Mouse (Mus musculus) c-Kit-positive CD71-positive TER-119-negative erythroid progenitor cells, embryonic 14.5 days (primary cell): ENCODE results near the gene Ccnc.
"Not testable (repeated sequence)": the region's sequence is repeated elsewhere in the genome, so short reads cannot be mapped to it uniquely, and the experiment has no call there.

Source experiments
- DNase-seq: peaks from one replicate; pipeline ENCODE4 v3.0.0-alpha.2; 2013; ENCODE audit warnings: low read depth

Ccnc gene

DNA sequence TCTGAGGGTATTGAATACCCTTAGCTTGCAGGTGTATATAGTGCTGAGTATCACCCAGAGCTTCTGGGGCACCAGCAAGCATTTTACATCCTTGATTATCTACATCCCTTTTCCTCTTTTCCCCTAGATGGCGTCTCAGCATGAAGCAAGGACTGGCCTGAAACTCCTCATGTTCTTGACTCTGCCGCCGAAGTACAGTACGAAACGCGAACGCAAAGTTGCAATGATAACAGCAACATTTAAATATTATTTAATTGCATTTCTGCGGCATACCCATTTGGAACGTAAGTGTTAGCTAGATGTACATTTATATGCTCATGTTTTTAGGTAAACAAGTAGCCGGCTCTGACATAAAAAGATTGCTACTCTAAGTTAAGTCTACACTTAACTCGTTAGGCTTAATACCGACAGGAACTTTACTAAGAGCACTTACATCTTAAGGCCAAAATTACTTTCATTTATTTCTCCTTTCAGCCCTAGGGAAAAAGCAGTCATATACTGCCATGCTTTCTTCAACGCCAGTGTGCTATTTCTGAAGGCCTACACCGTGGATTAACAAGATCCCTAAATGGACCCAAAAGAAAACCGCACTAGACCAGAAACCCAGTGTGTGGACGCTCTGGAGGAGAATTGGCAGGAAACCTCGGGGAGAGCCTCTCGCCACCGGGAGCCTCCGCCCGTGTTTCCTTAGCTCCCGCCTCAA, 438 bp upstream of the Ccnc start:
- DNase-seq = peak; percentile 63

DNA sequence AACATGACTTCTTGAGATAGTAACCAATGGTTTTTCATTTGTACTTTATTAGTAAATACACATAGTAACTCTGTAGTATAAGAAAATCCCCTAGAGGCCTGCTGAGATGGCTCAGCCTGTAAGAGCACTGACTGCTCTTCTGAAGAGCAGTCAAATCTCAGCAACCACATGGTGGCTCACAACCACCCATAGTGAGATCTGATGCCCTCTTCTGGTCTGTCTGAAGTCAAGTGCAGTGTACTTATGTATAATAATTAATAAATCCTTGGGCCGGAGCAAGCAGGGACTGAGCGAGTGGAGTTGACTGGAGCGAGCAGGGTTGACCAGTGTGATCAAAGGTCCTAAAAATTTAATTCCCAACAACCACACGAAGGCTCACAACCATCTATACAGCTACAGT, 11.7 kb downstream of the Ccnc start:
- no peak for DNase-seq

DNA sequence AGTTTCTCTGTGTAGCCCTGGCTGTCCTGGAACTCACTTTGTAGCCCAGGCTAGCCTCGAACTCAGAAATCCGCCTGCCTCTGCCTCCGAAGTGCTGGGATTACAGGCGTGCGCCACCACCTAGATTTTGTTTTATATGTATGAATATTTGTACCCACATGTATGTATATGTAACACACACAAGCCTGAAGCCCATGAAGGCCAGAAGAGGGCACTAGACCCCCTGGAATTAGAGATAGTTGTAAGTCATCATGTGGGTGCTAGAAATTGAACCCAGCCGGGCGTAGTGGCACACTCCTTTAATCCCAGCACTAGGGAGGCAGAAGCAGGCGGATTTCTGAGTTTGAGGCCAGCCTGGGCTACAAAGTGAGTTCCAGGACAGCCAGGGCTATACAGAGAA, 16.6 kb downstream of the Ccnc start:
- not testable (repeated sequence) for DNase-seq

DNA sequence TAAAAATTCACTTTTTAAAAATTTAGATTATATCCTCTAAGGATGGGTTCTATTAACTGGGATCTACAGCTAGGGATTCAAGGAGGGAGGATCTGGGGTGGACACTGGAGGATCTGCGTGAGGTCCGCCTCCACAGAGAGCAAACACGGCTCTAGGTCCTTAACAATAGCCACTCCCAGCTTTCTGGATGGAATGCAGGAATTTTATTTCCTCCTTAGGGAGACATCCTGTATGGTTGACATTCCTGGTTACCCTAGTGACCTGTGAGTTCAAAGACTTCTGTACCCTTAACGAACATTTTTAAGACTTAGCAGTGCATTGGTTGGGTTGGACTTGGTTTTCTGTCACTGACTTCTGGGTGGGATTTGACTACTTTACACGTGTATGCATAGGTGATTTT, 18.2 kb downstream of the Ccnc start:
- DNase-seq = no peak

DNA sequence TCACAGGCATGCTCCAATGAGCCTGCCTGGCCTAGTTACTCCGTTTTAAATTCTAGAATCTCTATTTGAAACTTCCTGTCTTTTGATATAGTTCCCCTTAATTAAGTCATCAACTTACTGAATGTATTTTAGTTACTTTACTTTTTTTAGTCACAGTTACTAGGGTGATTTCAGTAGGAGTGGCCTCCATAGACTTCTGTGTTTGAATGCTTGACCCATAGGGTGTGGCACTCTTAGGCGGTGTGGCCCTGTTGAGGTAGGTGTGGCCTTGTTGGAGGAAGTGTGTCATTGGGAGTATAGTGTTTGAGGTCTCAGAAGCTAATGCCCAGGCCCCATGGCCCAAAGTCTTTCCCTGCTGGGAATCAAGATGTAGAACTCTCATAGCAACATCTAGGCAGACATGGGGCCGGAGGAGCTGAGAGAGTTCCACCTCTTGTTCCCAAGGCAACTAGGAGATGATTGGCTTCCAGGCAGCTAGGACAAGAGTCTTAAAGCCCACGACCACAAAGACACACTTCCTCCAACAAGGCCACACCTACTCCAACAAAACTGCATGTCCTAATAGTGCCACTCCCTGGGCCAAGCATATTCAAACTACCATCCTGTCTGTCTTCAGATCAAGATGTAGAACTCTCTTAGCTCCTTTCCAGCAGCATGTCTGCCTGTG, 27.8 kb downstream of the Ccnc start:
- DNase-seq = no peak

DNA sequence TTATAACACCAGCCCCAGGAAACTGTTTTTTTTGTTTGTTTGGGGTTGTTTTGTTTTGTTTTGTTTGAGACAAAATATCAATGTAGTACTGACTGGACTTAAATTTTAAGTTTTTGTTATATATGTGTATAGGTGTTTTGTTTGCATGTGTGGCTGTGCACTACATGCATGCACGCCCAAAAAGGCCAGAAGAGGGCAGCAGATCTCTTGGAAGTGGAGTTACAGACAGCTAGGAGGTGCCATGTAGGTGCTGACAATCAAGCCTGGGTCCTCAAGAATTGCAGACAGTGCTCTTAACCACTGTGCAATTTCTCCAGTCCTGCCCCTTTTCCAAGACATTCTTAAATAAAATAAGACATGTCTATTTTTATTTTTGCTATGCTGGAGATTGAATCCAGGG, 31.4 kb downstream of the Ccnc start:
- no peak for DNase-seq

DNA sequence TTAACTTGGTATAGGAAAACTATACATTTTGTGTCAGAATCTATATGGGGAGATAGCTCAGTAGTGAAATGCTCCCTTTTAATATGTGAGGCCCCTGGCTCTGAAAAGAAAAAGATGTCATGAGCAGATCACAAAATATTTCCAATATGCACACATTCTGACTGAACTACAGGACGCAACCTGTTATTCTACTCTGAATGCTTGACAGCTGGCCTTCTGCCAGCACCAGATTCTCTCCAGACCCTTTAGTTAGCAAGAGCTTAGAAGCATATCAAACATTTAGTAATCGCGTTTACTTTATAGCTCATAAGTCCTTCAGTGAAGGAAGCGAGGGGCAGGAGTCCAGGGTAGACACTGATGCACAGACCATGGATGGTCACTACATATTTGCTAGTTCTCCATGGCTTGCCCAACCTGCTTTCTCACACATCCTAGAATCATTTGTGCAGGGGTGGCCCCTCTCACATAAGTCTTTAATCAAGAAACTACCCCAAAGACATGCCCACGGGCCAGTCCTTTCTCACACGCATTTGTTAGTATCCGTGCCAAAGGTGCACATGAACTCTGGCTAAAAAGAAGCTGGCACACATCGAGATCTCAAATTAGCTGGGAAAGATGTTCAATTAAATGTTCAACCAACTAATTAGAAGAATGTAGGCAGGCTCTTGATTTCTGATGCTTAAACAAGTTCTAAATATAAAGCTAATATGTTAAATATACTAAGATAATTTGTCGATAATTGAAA, 34.1 kb downstream of the Ccnc start:
- DNase-seq = no peak

DNA sequence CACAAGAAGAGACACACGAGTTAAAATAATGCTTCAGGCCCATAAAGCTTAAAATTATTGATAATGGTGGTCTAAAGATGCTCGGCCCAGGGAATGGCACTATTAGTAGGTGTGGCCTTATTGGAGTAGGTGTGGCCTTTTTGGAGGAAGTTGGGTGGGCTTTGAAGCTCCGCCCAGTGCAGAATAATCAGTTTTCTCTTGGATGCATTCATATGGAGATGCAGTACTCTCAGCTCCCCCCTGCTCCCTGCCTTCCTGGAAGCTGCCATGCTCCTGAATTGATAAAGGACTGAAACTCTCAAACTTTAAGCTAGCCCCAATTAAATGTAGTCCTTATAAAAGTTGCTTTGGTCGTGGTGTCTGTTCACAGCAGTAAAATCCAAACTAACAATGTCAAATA, 36.3 kb downstream of the Ccnc start:
- no peak for DNase-seq

DNA sequence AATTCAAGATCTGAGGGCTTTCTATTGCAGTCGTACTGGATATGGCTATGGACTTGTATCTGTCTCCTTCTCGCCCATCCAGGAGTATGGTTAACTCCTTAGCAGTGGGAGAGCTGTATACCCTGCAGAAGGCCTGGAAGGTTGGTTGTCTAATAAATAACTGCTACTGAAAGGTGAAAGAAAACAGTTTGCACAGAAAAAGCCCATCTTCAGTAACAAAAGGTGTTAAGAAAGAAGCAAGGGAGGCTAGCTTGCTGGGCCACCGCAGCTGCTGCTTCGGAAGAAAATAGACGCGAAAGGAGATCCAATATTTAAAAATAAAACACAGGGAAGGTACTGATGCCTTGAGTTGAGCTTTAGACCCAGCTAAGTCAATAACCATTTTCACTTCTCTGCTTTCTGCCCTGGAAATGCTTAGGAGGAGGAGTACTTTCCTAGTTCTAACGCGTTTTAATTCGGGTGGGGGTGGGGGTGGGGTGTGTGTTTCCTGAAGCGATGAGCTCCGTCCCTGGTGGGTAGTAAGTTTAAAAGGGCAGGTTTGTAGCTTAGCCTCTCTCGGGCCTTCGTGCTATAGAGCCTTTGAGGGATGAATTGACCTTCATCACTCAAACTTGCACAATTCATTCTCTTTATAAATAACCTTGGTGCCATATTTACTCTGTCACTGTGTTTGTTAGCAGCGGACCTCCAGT, 38.8 kb downstream of the Ccnc start:
- no peak for DNase-seq

DNA sequence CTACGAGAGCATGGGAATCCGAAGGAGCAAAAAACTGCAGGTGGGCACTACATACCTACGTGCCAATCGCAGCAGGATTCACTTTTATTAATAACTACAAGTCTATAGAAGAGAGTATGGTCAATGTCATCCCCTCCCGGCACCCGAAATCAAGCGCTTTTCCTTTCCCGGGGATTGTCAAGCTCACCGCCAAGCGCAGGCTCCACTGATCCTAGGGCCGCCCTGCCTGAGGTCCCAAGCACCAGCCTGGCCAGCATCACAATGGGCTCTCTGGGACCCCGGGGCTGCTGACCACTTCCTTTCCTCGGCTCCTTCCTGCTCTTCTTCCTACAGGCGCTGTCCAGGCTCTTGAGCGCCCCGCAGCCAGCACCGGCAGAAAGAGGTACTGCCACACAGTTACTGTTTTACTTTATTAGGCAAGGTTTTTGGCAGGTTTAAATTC, 39.4 kb downstream of the Ccnc start, which contains the start of the genes Usp45 and Tstd3:
Gene Usp45, plus strand, starts transcription at position 294 of the 442 bp plus-strand sequence.
Gene Tstd3, minus strand, starts transcription at position 350 of the 442 bp plus-strand sequence.
- DNase-seq = no peak

DNA sequence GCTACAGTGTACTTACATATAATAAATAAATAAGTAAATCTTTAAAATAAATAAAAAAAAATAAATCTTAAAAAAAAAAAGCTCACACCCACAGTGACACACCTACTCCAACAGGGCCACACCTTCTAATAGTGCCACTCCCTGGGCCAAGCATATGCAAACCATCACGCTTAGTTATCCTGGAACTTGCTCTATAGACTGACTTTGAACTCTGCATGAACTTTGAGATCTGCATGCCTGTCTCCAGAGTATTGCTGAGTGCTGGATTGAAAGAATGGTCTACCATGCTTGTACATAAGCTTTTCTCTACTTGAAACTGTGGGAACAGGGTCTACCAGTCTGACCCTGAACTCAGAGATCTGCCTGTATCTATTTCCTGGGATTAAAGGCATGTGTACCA, 43.6 kb downstream of the Ccnc start:
- DNase-seq = no peak

DNA sequence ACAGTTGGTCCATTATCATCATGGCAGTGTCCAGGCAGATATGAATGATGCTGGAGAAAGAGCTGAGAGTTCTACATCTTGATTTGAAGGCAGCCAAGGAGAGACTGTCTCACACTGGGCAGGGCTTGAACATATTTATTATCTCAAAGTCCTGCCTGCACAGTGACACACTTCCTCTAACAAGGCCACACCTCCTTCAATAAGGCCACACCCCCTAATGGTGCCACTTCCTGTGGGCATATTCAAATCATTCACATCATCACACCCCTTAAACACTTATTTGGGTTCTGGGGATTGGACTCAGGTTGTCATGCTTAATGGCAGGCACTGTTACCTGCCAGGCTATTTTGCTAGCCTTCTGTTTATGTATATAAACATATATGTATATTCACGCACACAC, 44.8 kb downstream of the Ccnc start:
- DNase-seq = no peak

DNA sequence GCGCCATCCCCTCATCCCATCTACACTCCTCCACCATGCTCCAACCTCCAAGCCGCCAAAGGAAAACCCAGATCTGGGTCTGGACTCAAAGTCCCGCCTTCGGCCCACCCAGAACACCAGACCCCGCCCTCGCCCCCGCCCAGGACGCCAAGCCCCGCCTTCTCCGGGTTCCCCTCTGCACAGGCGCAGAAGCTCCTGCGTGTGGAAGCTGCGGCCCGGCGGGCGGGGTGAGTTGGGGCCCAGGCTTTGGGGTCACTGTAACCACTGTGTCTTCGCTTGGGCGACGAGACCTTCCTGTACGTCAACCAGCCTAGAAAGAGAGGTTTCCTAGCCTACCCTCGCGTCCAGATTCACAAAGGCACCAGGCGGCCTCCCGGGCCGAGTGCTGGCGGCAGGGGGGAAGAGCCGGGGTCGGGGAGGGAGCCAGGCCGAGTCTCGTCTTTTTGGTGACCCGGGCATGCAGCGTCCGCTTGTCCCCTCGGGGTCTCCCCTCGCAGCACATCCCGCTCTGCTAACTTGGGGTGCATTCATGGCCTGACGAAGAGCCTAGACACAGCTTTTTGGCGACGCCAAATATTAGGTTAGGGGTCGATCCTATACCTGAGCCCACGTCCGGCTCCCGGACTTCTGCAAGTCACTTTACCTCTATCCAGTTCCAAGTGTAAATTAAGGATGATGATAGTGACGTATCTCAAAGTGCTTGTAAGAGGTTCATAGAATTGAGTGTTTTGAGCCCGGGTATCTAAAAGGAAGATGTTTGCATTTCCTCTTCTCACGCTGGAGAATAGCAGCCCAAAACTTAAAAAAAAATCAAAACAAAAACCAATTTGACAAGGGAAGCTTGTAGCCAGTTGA, 48.8 kb downstream of the Ccnc start:
- DNase-seq = peak; percentile 82

DNA sequence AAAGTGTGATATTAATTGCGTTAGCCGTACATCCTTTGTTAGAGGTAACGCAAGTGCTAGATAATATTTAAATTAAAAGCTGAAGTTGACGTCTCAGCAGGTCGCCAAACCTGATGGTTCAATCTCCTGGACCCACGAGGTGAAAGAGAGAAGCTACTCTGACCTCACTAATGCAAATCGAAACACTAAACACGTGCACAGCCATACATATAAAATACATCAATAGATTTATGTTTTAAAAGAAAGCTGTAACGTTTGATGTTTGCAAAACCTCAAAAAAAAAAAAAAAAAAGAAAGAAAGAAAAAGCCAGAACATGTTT, 49.4 kb downstream of the Ccnc start:
- no peak for DNase-seq

DNA sequence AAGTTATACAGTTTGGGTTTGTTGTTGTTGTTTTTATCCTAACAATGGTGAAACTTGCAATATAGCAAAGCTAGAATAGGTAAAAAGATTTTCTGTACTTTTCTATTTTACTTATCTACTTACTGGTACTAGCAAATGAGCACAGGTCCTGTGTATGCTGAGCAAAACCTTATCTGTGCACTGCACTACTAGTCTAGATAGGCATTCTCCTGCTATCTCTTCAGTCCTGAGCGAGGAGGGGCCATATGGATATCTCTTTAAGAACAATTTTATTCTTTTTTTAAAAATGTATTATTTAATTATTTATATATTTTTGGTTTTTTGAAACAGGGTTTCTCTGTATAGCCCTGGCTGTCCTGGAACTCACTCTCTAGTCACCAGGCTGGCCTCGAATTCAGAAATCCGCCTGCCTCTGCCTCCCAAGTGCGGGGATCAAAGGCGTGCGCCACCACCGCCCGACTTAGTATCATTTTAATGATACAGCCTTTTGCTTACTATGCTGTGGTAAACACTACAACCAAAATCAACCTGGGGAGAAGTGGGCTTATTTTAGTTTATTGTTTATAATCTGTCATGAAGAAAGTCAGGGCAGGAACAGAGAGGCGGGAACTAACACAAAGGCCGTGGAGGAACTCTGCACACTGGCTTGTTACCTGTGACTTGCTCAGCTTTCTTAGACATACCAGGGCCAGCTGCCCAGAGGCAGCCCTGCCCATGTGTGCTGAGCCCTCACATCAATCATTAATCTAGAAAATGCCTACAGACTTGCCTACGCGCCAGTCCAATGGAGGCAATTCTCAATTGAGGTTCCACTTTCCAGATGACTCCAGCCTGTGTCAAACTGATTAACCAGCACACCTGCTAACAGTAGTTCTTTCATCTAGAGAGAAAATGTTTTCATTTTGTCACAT, 53.6 kb downstream of the Ccnc start:
- no peak for DNase-seq

DNA sequence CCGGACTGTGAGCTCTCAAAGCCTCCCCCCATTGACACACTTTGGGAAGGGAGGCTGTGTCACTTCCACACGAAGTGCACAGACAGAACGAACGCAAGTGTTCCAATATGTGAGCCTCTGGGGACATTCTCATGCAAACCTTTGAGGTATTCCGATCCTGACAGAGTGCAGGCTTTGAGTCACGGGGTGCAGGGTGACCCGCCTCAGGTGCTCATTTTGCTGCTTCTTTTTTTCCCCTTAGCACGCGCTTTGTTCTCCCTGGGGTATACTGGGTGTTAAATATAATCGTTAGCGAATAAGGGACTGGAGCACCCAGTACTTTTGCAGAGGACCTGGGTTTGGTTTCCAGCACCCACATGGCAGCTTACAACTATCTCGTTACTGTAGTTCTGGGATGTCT, 58.8 kb downstream of the Ccnc start:
- DNase-seq = no peak

DNA sequence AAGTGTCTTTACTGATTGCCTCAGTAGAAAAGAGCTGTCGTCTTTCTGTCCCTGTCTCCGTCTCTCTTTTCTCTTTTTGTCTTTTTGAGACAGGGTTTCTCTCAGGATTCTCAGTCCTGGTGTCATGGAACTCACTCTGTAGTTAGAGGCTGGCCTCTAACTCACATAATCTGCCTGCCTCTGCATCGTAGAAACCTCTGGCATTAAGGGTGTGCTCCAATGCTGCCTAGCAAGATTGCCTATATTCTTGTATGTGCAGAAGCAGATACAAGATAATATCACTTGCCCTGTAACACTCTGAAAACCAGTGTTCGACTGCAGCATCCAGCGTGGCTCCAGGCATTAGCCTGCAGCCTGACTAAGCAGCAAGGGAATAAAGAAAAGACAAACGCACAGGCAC, 61.4 kb downstream of the Ccnc start:
- no peak for DNase-seq

DNA sequence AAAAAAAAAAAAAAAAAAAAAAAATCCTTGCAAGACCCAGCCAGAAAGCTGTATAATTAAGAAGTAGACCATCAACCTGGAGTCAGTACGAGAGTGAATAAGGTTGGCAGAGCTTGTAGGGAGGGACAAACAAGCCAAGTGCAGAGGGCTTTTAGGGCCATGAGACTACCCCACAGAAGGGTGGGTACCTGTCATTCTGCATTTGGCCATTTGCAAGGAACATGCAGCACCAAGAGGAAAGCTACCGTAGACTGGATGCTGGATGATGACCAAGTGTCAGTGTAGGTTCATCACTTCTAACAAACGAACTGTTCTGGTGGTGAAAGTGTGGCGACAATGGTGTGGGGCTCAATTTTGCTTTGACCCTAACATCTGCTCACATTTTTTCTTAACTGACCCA, 62.3 kb downstream of the Ccnc start:
- DNase-seq = no peak

DNA sequence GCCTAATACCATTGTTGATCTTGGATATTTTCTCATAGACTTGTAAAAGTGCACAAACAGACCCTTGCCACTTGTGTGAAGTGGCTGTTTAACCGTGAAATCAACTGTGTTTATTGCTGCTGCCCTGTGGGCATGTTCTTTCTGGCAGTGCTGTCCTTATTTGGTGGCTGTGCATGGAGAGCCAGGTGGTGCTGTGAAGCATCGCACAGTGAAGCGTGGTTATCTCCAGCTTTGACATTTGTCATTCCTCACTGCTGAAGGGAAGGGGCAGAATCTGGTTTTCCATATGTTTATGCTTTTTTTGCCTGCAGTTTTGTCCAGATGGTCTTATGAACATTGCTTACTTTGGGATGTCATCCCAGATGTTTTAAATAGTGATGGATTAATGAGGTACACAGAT, 66.1 kb downstream of the Ccnc start:
- no peak for DNase-seq

DNA sequence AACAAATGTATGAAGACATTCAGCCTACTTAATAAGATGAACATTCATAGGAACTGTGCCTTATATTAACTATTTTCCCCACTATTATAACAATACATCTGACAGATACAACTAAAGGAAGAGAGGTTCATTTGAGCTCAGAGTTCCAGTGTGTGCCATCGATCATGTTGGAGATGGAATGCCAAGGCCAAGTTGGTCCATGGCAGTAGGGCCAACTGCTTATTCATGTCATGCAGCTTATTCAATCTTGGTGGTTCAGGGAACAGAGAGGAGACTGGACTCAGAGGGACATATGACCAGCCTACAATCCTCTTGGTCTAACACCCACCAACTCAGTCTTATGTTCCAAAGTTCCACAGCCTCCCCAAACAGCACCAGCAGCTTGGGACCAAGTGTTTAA, 73.5 kb downstream of the Ccnc start:
- no peak for DNase-seq

DNA sequence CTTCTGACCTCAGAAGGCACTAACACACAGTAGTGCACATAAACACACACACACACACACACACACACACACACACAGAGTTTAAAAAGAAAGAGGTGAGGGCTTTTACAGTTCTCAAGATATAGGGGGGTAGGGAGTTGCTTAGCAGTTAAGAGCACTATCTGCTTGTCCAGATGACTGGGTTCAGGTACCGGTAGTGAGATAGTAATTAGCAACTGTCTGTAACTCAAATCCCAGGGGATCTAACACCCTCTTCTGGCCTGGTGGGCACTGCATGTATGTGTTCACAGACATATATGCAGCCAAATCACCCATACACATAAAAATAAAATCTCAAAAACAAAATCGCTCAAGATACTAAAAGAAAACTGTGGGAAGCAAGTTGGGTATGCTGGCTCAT, 74.1 kb downstream of the Ccnc start:
- no peak for DNase-seq
